Mouse (Mus musculus) ES-E14 (cell line): ENCODE measurements at regions not wholly inside any gene's neighbourhood (a gene's known extent, or its start where the extent isn't known, plus 50 kb on each side); places are given as distances from the start of the nearest gene placed in this dataset.

Experiments
- DNase-seq: peaks from one replicate; pipeline ENCODE4 v3.0.0-alpha.2; 2013; ENCODE audit warnings: low read depth, low spot score
- H3K27ac ChIP-seq: 2 replicates; pipeline ENCODE4 v1.5.1; 2012; ENCODE audit warnings: low read depth, mild to moderate bottlenecking, low read length, moderate library complexity, mixed read lengths; ENCODE audit not compliant: poor library complexity, insufficient read depth, severe bottlenecking
- H3K36me3 ChIP-seq: 2 replicates; pipeline ENCODE4 v1.6.1; 2012; ENCODE audit warnings: mild to moderate bottlenecking, low read length, moderate library complexity, mixed read lengths; ENCODE audit not compliant: control insufficient read depth, poor library complexity, insufficient read depth, severe bottlenecking
- H3K4me1 ChIP-seq, 2 experiments: fragments of 150-350 bp in 1 of 2; sonication (generic) in 1 of 2; 2 replicates each; pipeline ENCODE4 v1.6.1; 2012; ENCODE audit warnings: low read length in 2 of 2, mild to moderate bottlenecking in 1 of 2, mixed read lengths in 1 of 2; ENCODE audit not compliant: control insufficient read depth in 2 of 2, insufficient read depth in 2 of 2, poor library complexity in 1 of 2
- H3K4me3 ChIP-seq, 2 experiments: fragments of 150-350 bp in 1 of 2; sonication (generic) in 1 of 2; 2 replicates each; pipeline ENCODE4 v1.5.1; 2012; ENCODE audit warnings: low read length in 2 of 2, low read depth in 1 of 2, mild to moderate bottlenecking in 1 of 2, mixed read lengths in 1 of 2; ENCODE audit not compliant: insufficient read depth in 1 of 2, poor library complexity in 1 of 2, severe bottlenecking in 1 of 2
- H3K9ac ChIP-seq: 2 replicates; pipeline ENCODE4 v1.6.1; 2012; ENCODE audit warnings: low read depth, mild to moderate bottlenecking, low read length, mixed read lengths; ENCODE audit not compliant: poor library complexity, insufficient read depth, severe bottlenecking
- H3K9me3 ChIP-seq: fragments of 150-350 bp; sonication (generic); 2 replicates; pipeline ENCODE4 v1.6.1; 2012; ENCODE audit warnings: low read depth, mild to moderate bottlenecking, low read length; ENCODE audit not compliant: control insufficient read depth, insufficient read depth
- CHD2 ChIP-seq: IDR thresholded peaks from 2 replicates; pipeline ENCODE4 v1.6.1; 2014; ENCODE audit warnings: mild to moderate bottlenecking, low read depth, low read length, inconsistent platforms
- HCFC1 ChIP-seq: IDR thresholded peaks from 2 replicates; pipeline ENCODE4 v1.6.1; 2012; ENCODE audit warnings: low read length, inconsistent platforms, borderline replicate concordance; ENCODE audit not compliant: insufficient read depth
- MAFK ChIP-seq: IDR thresholded peaks from 2 replicates; pipeline ENCODE4 v1.6.1; 2014; ENCODE audit warnings: mild to moderate bottlenecking, low read depth, low read length, inconsistent platforms; ENCODE audit not compliant: insufficient read depth
- ZC3H11A ChIP-seq: IDR thresholded peaks from 2 replicates; pipeline ENCODE4 v1.6.1; 2012; ENCODE audit warnings: low read depth, mild to moderate bottlenecking, inconsistent platforms, low read length, borderline replicate concordance
- ZNF384 ChIP-seq: IDR thresholded peaks from 2 replicates; pipeline ENCODE4 v1.6.1; 2012; ENCODE audit warnings: low read depth, low read length, inconsistent platforms
- in situ Hi-C, 2 experiments: fragments of 600-800 bp; cut with MboI; formaldehyde crosslinking; loops; one replicate each; pipeline ENCODE4 v1.15.1; 2025; ENCODE audit warnings: low sequenced_read_pairs in 2 of 2, inconsistent platforms in 1 of 2; ENCODE audit not compliant: unreplicated experiment in 2 of 2

DNA sequence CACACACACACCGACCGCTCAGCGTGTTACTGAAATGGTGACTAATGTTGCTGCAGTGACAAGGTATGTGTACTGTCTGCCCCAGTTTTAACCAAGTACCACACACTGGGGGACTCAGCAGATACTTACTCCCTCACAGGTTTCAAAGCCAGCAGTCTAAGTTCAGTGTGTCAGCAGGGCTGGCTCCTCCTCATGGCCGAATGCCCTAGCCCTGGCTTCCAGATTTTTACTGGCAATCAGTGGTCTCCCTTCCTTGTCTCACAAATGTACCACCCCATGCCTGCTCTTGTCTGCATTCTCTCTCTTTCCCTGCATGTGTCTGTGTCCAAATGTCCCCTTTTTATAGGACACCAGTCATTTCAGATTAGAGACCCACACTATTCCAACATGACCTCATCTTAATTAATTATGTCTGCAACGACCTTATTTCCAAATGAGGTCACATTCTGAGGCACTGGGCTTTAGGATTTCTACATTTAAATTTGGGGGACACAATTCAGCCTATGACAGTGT is 114.7 kb downstream of the Uri1 start:
- H3K4me1 ChIP-seq, result no peaks in the 10 kb centered on the region
- H3K9ac ChIP-seq, result no peak overlapping the region
- H3K36me3 ChIP-seq, result no peaks in the 10 kb centered on the region
- TF ChIP-seq ZC3H11A, result no peak
- no peak for TF ChIP-seq CHD2
- no peak for TF ChIP-seq HCFC1
- TF ChIP-seq ZNF384, result no peak
- no peak for TF ChIP-seq MAFK
- no peak overlapping the region for H3K27ac ChIP-seq
- H3K9me3 ChIP-seq, result no peaks in the 10 kb centered on the region
- no peak overlapping the region for H3K4me3 ChIP-seq
- in situ Hi-C loops, result no loop called here
- DNase-seq, result no peak

- Histone ChIP-seq H3K4me1 (no peaks in the 10 kb centered on the region), H3K9me3 (no peaks in the 10 kb centered on the region), H3K36me3 (no peaks in the 10 kb centered on the region), H3K9ac (no peak overlapping the region), H3K4me3 (no peak overlapping the region), H3K27ac (no peak overlapping the region)
- TF ChIP-seq ZNF384, result no peak
- TF ChIP-seq ZC3H11A, result peak; percentile 92
- peak; percentile 82 for DNase-seq
- in situ Hi-C loops, result no loop called here
Measured at GRCm38 (mm10) chr7:37893885-37894284, 120.4 kb upstream of the Zfp536 start.

- in situ Hi-C loops, result no loop called here
Measured at GRCm38 (mm10) chr7:37874382-37874781, 100.9 kb upstream of the Zfp536 start.

GRCm38 (mm10) chr7:37870956-37871355 is 97.5 kb upstream of the Zfp536 start:
- no peak overlapping the region for H3K27ac ChIP-seq
- in situ Hi-C loops, result no loop called here

More at GRCm38 (mm10) chr7:37874382-37874781, 100.9 kb upstream of the Zfp536 start:
- H3K27ac ChIP-seq, result no peak overlapping the region
- H3K4me1 ChIP-seq, result no peaks in the 10 kb centered on the region
- no peak overlapping the region for H3K9ac ChIP-seq
- TF ChIP-seq ZNF384 (no peak), MAFK (no peak), HCFC1 (no peak)
- no peak overlapping the region for H3K4me3 ChIP-seq
- no peaks in the 10 kb centered on the region for H3K36me3 ChIP-seq
- DNase-seq, result no peak
- no peaks in the 10 kb centered on the region for H3K9me3 ChIP-seq

DNA sequence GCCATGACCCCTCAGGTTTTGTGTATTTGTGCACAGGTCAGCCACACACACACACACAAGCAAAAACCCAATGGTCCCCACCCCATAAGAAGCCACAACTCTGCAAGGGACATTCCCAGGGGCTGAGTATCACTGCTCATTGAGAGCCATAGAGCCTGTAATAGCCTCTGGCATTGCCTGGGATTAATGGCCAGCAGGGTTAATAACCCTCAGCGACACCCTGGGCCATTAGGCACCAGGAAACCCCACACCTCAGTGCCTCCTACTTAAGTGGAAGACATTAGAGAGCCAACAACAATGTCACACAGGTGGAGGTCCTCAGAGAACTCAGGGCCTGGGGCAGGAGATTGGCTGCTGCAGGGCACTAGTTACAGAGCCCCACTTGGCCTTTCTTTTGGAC is 93.0 kb upstream of the Zfp536 start:
- in situ Hi-C loops, result no loop called here
- H3K27ac ChIP-seq, result no peak overlapping the region
- no peak for DNase-seq
- no peaks in the 10 kb centered on the region for H3K9me3 ChIP-seq
- H3K9ac ChIP-seq, result no peak overlapping the region
- H3K4me1 ChIP-seq, result no peaks in the 10 kb centered on the region
- TF ChIP-seq HCFC1 (no peak), ZC3H11A (no peak), MAFK (no peak), ZNF384 (no peak), CHD2 (no peak)
- H3K36me3 ChIP-seq, result no peaks in the 10 kb centered on the region
- no peak overlapping the region for H3K4me3 ChIP-seq

More at GRCm38 (mm10) chr7:37870956-37871355, 97.5 kb upstream of the Zfp536 start:
- no peaks in the 10 kb centered on the region for H3K9me3 ChIP-seq
- no peak overlapping the region for H3K4me3 ChIP-seq
- no peaks in the 10 kb centered on the region for H3K4me1 ChIP-seq
- H3K36me3 ChIP-seq, result no peaks in the 10 kb centered on the region
- no peak overlapping the region for H3K9ac ChIP-seq
- DNase-seq, result no peak
- no peak for TF ChIP-seq HCFC1
- no peak for TF ChIP-seq ZC3H11A
- no peak for TF ChIP-seq MAFK
- TF ChIP-seq ZNF384, result no peak
- no peak for TF ChIP-seq CHD2
